Mouse (Mus musculus) stomach, embryonic 14.5 days (tissue): ENCODE measurements at regions not wholly inside any gene's neighbourhood (a gene's known extent, or its start where the extent isn't known, plus 50 kb on each side); places are given as distances from the start of the nearest gene placed in this dataset.

Experiments used
- ATAC-seq: fragments of 200-750 bp; cut with Nextera tagmentation; 2 replicates; pipeline ENCODE4 v1.8.0; 2017; ENCODE audit warnings: low read depth, moderate TSS enrichment; ENCODE audit not compliant: insufficient number of reproducible peaks, insufficient read depth, low FRiP score
- H3K27ac ChIP-seq: fragments of 300-500 bp; sonication (generic); 2 replicates; pipeline ENCODE4 v1.5.1; 2014; ENCODE audit warnings: mild to moderate bottlenecking, low read length, moderate library complexity, mixed read lengths
- H3K27me3 ChIP-seq: fragments of 300-500 bp; sonication (generic); 2 replicates; pipeline ENCODE4 v1.6.1; 2014; ENCODE audit warnings: low read length, control low read depth, mixed read lengths; ENCODE audit not compliant: control insufficient read depth, insufficient read depth
- H3K36me3 ChIP-seq: fragments of 300-500 bp; sonication (generic); 2 replicates; pipeline ENCODE4 v1.6.1; 2014; ENCODE audit warnings: mild to moderate bottlenecking, control low read depth, low read length, moderate library complexity, mixed read lengths; ENCODE audit not compliant: control insufficient read depth, insufficient read depth
- H3K4me1 ChIP-seq: fragments of 300-500 bp; sonication (generic); 2 replicates; pipeline ENCODE4 v1.6.1; 2014; ENCODE audit warnings: low read length, control low read depth, mixed read lengths; ENCODE audit not compliant: control insufficient read depth, insufficient read depth
- H3K4me2 ChIP-seq: fragments of 300-500 bp; sonication (generic); replicated peaks from 2 replicates; pipeline ENCODE4 v1.6.1; 2014; ENCODE audit warnings: low read depth, low read length, control low read depth
- H3K4me3 ChIP-seq: fragments of 300-500 bp; sonication (generic); 2 replicates; pipeline ENCODE4 v1.5.1; 2014; ENCODE audit warnings: low read depth, low read length, control low read depth
- H3K9ac ChIP-seq: fragments of 300-500 bp; sonication (generic); replicated peaks from 2 replicates; pipeline ENCODE4 v1.6.1; 2014; ENCODE audit warnings: low read depth, mild to moderate bottlenecking, control low read depth, low read length, moderate library complexity, mixed read lengths
- H3K9me3 ChIP-seq: fragments of 300-500 bp; sonication (generic); 2 replicates; pipeline ENCODE4 v1.6.1; 2016; ENCODE audit warnings: low read depth, low read length, control low read depth; ENCODE audit not compliant: control insufficient read depth
- WGBS: fragments of 180-500 bp; shearing (Covaris S2); extraction: QIAGEN DNeasy Blood & Tissue Kit; methylation state at CpG from one replicate; pipeline ENCODE4 v1.1.7; 2014; 5-methylcytosine and 5-hydroxymethylcytosine counted together

DNA sequence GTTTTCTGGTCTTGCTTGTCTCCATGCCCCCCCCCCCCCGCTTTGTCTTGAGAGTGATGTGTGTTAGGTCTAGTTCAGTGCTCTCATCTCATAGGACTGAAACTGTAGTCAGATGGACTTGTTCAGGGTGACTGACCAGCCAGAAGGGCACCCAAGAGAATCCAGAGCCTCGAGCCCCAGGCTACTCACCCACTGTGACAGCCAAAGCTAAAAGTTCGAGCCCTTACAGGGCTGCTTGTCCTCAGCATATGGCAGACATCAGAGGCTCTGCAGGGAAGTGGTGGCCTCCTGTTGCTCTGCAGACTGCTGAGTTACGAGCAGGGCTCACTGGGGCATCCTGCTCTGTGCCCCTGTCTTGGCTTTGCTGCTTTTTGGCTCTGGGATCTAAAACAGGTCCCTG lies 64.9 kb downstream of the Fam43a start:
- no peaks in the 10 kb centered on the region for H3K36me3 ChIP-seq
- H3K9ac ChIP-seq: no peak overlapping the region
- 55% methylated on average over 4 of the region's 4 CpGs for WGBS
- no peak for ATAC-seq
- H3K4me1 ChIP-seq: no peaks in the 10 kb centered on the region; the same call in 1 of the 2 replicates
- H3K9me3 ChIP-seq: no peaks in the 10 kb centered on the region
- H3K4me2 ChIP-seq: no peak overlapping the region
- H3K4me3 ChIP-seq: no peak overlapping the region
- H3K27ac ChIP-seq: no peak overlapping the region
- H3K27me3 ChIP-seq: no peaks in the 10 kb centered on the region

DNA sequence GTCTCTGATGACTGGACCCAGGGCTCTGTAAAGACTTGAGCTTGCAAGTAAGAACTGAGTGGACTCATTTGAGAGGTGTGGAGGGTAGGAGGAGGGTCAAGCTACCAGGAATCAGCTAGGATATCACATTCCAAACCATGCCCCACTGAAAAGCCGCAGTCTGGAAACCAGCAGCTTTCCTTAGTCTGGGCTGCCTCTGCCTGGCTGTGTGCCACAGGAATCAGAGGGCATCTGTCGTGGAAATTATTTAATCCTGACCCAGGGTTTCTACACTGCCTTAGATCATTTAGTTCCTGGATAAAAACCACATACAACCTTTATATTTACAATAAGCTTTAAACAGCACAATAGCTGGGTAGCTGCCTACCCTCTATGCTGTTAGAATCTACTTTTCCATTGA lies 66.4 kb downstream of the Fam43a start:
- WGBS: 33% methylated on average over 2 of the region's 2 CpGs

DNA sequence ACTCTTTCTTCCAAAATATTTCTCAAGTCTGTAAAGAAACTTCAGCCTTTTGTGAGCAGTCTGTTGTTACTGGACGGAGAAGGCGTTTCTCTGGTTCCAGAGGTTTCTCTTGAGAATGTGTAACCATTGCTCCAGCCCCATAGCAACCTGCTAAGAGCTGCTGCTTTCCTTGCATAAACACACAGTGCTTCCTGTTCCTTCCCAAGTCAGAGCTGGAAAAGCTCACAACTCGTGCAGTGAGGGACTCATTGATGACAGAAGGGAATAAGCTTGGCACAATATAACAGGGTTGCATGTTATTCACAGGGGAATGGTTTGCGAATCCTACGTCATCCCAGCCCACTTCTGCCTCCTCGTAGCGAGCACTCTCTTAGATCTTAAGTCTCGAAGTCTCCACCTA lies 70.4 kb downstream of the Fam43a start:
- Histone ChIP-seq H3K4me2 (no peak overlapping the region), H3K36me3 (no peaks in the 10 kb centered on the region), H3K9ac (no peak overlapping the region), H3K4me1 (no peaks in the 10 kb centered on the region; the same call in 1 of the 2 replicates), H3K4me3 (no peak overlapping the region), H3K9me3 (no peaks in the 10 kb centered on the region), H3K27ac (no peak overlapping the region), H3K27me3 (no peaks in the 10 kb centered on the region)
- 71% methylated on average over 8 of the region's 8 CpGs for WGBS
- ATAC-seq: no peak

More for the DNA sequence above, 66.4 kb downstream of the Fam43a start:
- ATAC-seq: no peak
- no peaks in the 10 kb centered on the region; the same call in 1 of the 2 replicates for H3K4me1 ChIP-seq
- H3K9me3 ChIP-seq: no peaks in the 10 kb centered on the region
- H3K9ac ChIP-seq: no peak overlapping the region
- no peak overlapping the region for H3K4me2 ChIP-seq
- no peak overlapping the region for H3K27ac ChIP-seq
- no peaks in the 10 kb centered on the region for H3K36me3 ChIP-seq
- no peak overlapping the region for H3K4me3 ChIP-seq
- H3K27me3 ChIP-seq: no peaks in the 10 kb centered on the region

DNA sequence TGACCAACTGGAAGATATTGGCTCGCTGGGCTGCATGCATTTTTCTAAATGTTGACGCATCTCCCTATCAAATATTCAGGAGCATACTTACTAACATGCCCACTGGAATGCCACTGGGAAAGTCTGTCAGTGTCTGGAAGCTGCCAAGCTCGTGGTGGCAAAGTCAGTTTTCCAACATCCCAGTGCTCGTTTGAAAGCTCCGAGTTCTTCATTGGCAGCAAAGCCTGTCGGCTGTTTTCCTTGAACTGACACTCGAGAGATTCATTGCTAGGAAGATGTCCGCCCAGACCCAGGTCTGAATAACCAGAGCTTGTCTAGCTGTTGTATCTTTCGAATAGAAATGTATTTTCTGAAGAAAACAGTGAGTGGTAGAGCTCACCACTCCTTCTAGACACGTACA lies 72.1 kb downstream of the Fam43a start:
- no peak overlapping the region for H3K4me3 ChIP-seq
- no peak overlapping the region for H3K9ac ChIP-seq
- no peaks in the 10 kb centered on the region for H3K4me1 ChIP-seq
- WGBS: 70% methylated on average over 10 of the region's 10 CpGs
- no peaks in the 10 kb centered on the region for H3K27me3 ChIP-seq
- ATAC-seq: no peak
- H3K9me3 ChIP-seq: no peaks in the 10 kb centered on the region
- H3K36me3 ChIP-seq: no peaks in the 10 kb centered on the region
- H3K4me2 ChIP-seq: no peak overlapping the region
- H3K27ac ChIP-seq: no peak overlapping the region

DNA sequence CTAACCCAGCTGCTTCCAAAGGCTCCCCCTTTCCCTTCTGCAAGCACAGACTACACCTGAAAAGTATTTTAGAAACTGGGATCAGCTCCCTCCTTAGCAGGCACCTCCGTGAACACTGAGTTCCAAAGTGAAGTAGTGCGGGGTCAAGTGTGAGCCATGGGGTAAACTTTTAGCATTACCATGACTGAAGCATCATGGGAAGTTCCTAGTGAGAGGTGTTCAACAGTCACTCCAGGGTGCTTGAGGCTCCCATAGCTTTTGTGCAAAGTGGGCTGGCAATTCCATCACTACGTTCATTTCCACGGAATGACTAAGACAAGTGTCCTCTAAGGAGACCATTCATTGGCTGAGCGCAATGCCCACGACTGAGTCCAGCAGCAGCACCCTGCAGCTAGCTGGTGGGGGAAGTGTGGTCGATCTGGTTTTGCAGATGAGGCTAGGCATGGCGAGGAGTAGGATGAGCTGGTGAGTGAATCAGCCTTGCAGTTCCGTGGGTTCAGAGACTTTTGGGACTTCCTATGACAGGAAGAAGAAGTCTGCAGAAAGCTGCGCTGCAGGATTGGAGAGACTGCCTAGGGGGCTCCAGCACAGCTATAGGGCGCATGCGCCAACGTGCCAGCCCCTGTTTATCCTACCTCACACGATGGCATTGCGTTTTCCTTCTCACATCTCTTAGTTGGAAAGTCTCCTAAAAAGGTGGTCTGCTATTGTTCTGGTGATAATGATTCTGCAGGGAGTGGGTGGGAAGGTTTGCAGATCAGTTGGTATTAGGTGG lies 73.4 kb downstream of the Fam43a start:
- H3K9ac ChIP-seq: no peak overlapping the region
- H3K27ac ChIP-seq: no peak overlapping the region
- no peak overlapping the region for H3K4me2 ChIP-seq
- WGBS: 64% methylated on average over 15 of the region's 15 CpGs
- no peaks in the 10 kb centered on the region for H3K27me3 ChIP-seq
- no peaks in the 10 kb centered on the region for H3K4me1 ChIP-seq
- no peak overlapping the region for H3K4me3 ChIP-seq
- no peak for ATAC-seq
- H3K9me3 ChIP-seq: no peaks in the 10 kb centered on the region
- H3K36me3 ChIP-seq: no peaks in the 10 kb centered on the region

DNA sequence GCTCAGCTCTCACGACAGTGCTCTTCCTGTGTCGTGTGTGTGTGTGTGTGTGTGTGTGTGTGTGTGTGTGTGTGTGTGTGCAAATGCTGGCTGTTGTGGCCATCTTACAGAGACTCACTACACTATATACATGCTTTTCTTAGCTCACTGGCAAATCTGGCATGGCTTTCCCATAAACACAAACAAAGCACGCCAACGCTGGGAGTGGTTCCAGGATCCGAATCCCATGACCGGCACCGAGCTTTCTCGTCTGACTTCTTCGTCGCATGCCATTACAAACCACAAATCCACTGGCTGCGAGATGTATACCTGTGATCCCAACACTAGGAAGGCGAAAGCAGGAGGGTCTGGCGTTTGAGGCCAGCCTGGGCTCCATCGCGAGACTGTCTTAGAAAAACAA lies 74.1 kb downstream of the Fam43a start:
- no peaks in the 10 kb centered on the region for H3K27me3 ChIP-seq
- ATAC-seq: no peak

DNA sequence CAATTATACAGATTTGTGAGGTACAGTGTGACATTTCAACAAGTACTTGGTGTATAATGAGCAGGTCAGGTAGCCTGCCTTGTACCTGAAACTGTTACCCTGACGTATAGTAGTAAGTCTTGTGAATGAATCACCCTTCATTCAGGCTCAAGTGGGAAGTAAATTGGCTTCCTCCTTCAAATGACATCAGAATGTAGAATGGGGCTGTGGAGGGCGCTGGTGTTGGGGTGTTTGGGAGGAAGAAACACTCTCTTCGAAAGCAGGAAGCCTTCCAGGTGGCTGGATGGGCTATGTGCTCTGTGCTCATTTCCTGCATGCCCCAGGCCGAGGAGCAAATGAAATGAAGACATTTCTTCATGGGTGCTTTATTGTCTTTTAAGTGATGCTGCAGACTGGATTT lies 76.3 kb downstream of the Fam43a start:
- 64% methylated on average over 4 of the region's 4 CpGs for WGBS
- Histone ChIP-seq H3K4me3 (no peak overlapping the region), H3K9me3 (no peaks in the 10 kb centered on the region), H3K9ac (no peak overlapping the region), H3K4me2 (no peak overlapping the region), H3K36me3 (no peaks in the 10 kb centered on the region), H3K27ac (no peak overlapping the region), H3K27me3 (no peaks in the 10 kb centered on the region), H3K4me1 (no peaks in the 10 kb centered on the region)
- no peak for ATAC-seq

More for the DNA sequence above, 74.1 kb downstream of the Fam43a start:
- H3K36me3 ChIP-seq: no peaks in the 10 kb centered on the region
- no peak overlapping the region for H3K4me3 ChIP-seq
- no peak overlapping the region for H3K27ac ChIP-seq
- 85% methylated on average over 15 of the region's 15 CpGs for WGBS
- H3K4me1 ChIP-seq: no peaks in the 10 kb centered on the region
- H3K9ac ChIP-seq: no peak overlapping the region
- no peaks in the 10 kb centered on the region for H3K9me3 ChIP-seq
- no peak overlapping the region for H3K4me2 ChIP-seq

DNA sequence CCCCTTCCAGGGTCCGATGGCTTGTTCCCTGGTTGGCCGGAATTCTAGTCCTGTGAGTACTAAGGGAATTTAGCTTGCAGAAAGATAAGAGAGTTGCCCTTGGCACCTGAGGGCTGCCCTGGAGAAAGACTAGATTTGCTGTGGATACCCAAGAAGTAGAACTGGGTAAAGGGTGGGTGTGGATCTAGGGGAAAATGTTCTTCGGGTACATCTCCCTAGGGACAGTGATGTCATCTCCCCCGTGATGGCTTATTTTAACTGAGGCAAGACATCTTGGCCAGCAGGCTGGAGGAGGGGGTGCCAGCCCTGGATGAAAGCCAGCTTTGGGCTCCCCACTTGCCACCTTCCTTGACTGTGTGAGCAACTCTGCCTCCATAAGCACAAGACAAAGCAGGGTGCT lies 77.5 kb downstream of the Fam43a start:
- no peaks in the 10 kb centered on the region for H3K36me3 ChIP-seq
- H3K9me3 ChIP-seq: no peaks in the 10 kb centered on the region
- 84% methylated on average over 4 of the region's 4 CpGs for WGBS
- H3K4me2 ChIP-seq: no peak overlapping the region
- H3K4me3 ChIP-seq: no peak overlapping the region
- H3K27ac ChIP-seq: no peak overlapping the region
- no peak overlapping the region for H3K9ac ChIP-seq
- no peaks in the 10 kb centered on the region for H3K27me3 ChIP-seq
- no peaks in the 10 kb centered on the region for H3K4me1 ChIP-seq
- ATAC-seq: no peak
